Mouse (Mus musculus) megakaryocyte, embryonic 14.5 days (primary cell): ENCODE measurements around the gene Gm8113.
"Not testable (repeated sequence)": the region's sequence is repeated elsewhere in the genome, so short reads cannot be mapped to it uniquely, and the experiment has no call there.

ENCODE experiments used
- FLI1 ChIP-seq: IDR thresholded peaks from 2 replicates; pipeline ENCODE4 v1.6.1; 2012; ENCODE audit warnings: low read length, inconsistent platforms, mixed read lengths
- GATA1 ChIP-seq: IDR thresholded peaks from 3 replicates; pipeline ENCODE4 v1.6.1; 2012; ENCODE audit warnings: mixed read lengths, low read length, inconsistent platforms, borderline replicate concordance

- not testable (repeated sequence) for TF ChIP-seq FLI1, GATA1
These were observed 1.7 kb upstream of the Gm8113 start, which contains the start of gene Ear10 for GRCm38 (mm10) chr14:43923459-43923858.
